Mouse (Mus musculus): ENCODE measurements around the gene Tgds.
"Not testable (repeated sequence)": the region's sequence is repeated elsewhere in the genome, so short reads cannot be mapped to it uniquely, and the experiment has no call there.

Tgds gene

GRCm38 (mm10) chr14:118132642-118132977, at the start of gene Tgds:
Gene Tgds, minus strand, starts transcription at chr14:118132755.
- DNase-seq, result peak; percentile 100

- peak; percentile 53 for DNase-seq
Observed at GRCm38 (mm10) chr14:118180711-118181177, 48.2 kb upstream of the Tgds start.

- DNase-seq, result peak; percentile 87
Observed at GRCm38 (mm10) chr14:118180117-118180557, 47.6 kb upstream of the Tgds start.

- no peak for DNase-seq
Observed at GRCm38 (mm10) chr14:118179701-118180100, 47.1 kb upstream of the Tgds start.

GRCm38 (mm10) chr14:118179251-118179650, 46.7 kb upstream of the Tgds start:
- DNase-seq, result no peak

- no peak for DNase-seq
Observed at GRCm38 (mm10) chr14:118175694-118176085, 43.1 kb upstream of the Tgds start.

GRCm38 (mm10) chr14:118175071-118175693, 42.6 kb upstream of the Tgds start:
- no peak for DNase-seq

GRCm38 (mm10) chr14:118173590-118174203, 41.1 kb upstream of the Tgds start:
- no peak for DNase-seq

GRCm38 (mm10) chr14:118168776-118169175, 36.2 kb upstream of the Tgds start:
- no peak for DNase-seq

GRCm38 (mm10) chr14:118162640-118163039, 30.1 kb upstream of the Tgds start:
- DNase-seq, result no peak

GRCm38 (mm10) chr14:118161751-118162150, 29.2 kb upstream of the Tgds start:
- no peak for DNase-seq

- DNase-seq, result peak; percentile 73
Observed at GRCm38 (mm10) chr14:118157146-118157545, 24.6 kb upstream of the Tgds start.

GRCm38 (mm10) chr14:118156740-118157139, 24.2 kb upstream of the Tgds start:
- no peak for DNase-seq

- not testable (repeated sequence) for DNase-seq
Observed at GRCm38 (mm10) chr14:118156056-118156455, 23.5 kb upstream of the Tgds start.

GRCm38 (mm10) chr14:118152294-118152651, 19.7 kb upstream of the Tgds start:
- DNase-seq, result no peak

GRCm38 (mm10) chr14:118151651-118152293, 19.2 kb upstream of the Tgds start:
- peak; percentile 40 for DNase-seq

- no peak for DNase-seq
Observed at GRCm38 (mm10) chr14:118150656-118151551, 18.3 kb upstream of the Tgds start.

GRCm38 (mm10) chr14:118148554-118148953, 16.0 kb upstream of the Tgds start:
- DNase-seq, result no peak

GRCm38 (mm10) chr14:118148046-118148445, 15.5 kb upstream of the Tgds start:
- no peak for DNase-seq

- DNase-seq, result no peak
Observed at GRCm38 (mm10) chr14:118142283-118142682, 9.7 kb upstream of the Tgds start.

GRCm38 (mm10) chr14:118137487-118137886, 4.9 kb upstream of the Tgds start:
- peak; percentile 10 for DNase-seq

GRCm38 (mm10) chr14:118136744-118137452, 4.3 kb upstream of the Tgds start, which contains the start of gene Gpr180:
Gene Gpr180, plus strand, starts transcription at chr14:118137158.
- DNase-seq, result peak; percentile 98
